Mouse (Mus musculus): ENCODE measurements around the gene Stkld1.

Stkld1 gene

GRCm38 (mm10) chr2:26963923-26964723, 30.3 kb downstream of the Stkld1 start, which contains the start of gene Rexo4:
Rexo4 (minus strand) TSS chr2:26964386.
- DNase-seq (ENCODE audit: extremely low read depth, low read depth, low spot score) = no peak

DNA sequence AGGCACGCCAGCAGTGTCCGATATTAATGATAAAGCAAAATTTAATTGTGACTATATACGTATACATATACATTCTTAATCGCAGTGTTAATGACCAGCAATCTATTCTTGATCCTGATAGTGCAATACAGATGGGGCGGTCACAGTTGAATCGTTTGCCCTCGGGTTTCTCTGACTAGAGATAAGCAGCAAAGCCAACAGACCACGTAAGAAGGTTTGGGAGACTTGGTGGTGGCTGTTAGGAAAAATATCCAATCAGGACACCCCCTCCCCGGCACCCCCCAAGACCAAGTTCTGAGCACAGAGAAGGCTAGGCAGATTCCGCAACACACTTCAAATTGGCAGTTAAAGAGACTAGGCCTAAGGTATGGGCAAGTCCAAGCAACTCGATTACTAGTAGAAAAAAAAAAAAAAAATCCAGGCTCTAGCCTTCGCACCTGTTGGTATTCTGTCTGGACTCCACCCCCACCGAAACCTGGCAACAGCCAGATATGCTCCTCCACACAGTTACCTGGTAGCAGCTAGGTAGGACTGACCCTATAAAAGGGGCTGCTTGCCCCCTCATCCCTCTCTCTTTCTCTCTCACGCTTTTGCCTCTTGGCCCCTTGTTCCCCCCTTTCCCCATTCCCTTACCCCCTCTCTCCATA, 31.0 kb downstream of the Stkld1 start:
- DNase-seq (ENCODE audit: extremely low read depth, low read depth, low spot score) = no peak

GRCm38 (mm10) chr2:26967262-26967661, 33.4 kb downstream of the Stkld1 start:
- no peak for DNase-seq (ENCODE audit: extremely low read depth, low read depth, low spot score)

- DNase-seq (ENCODE audit: extremely low read depth, low read depth, low spot score) = no peak
Observed at GRCm38 (mm10) chr2:26973116-26973515, 39.3 kb downstream of the Stkld1 start, which contains the start of gene Adamts13. Adamts13 (plus strand) TSS chr2:26973416.

- no peak for DNase-seq (ENCODE audit: extremely low read depth, low read depth, low spot score)
Observed at GRCm38 (mm10) chr2:26973960-26974359, 40.1 kb downstream of the Stkld1 start.

DNA sequence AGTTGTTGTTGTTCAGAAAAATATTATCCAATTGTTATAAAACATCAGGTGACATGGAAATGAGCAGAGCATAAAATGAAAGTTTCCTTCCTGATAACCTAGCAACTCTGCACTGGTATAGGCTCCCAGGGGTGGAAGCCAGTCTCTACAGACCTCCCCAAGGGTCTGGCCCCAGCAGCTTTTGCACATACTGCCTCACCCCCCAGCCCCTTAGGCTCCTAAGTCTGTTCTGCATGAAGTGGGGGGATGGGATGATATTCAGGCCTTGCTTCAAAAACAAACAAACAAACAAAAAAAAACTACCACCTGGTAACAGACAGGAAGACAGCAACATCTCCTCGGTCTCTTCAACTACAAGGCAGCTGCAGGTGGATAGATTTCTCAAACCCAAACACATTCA, 46.5 kb downstream of the Stkld1 start:
- no peak for DNase-seq (ENCODE audit: extremely low read depth, low read depth, low spot score)

DNA sequence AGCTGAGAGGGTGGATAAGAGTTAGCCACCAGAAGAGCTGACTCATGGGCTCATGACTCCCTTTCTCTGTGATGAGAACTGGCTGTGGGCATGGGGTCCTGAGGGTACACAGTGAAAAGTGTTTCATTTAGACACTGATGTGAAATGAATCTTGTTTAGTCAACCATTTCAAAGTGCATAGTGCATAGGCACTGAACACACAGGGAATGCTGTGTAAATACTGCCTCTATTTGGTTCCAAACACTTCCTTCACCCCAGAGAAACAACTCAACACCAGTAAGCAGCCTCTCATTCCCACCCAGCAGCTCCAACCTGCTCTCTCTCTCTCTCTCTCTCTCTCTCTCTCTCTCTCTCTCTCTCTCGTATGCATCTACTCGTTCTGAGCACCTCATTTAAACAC, 50.3 kb downstream of the Stkld1 start:
- no peak for DNase-seq (ENCODE audit: extremely low read depth, low read depth, low spot score)

GRCm38 (mm10) chr2:26984640-26985039, 50.8 kb downstream of the Stkld1 start:
- no peak for DNase-seq (ENCODE audit: extremely low read depth, low read depth, low spot score)

GRCm38 (mm10) chr2:26993936-26994335, 60.1 kb downstream of the Stkld1 start:
- no peak for DNase-seq (ENCODE audit: extremely low read depth, low read depth, low spot score)

DNA sequence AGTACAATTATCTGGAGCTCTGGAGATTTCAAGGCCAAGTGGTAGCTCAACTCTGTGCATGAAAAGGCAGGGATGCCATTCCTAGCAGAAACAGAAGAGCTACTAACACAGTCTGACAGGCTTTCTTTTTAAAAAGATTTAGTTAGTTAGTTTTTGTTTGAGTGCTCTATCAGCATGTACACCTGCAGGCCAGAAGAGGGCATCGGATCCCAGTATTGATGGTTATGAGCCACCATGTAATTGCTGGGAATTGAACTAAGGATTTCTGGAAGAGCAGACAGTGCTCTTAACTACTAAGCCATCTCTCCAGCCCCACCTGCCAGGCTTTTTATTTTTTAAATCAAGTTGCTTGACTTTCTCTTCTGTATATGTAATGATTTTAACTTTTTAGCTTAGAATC, 63.7 kb downstream of the Stkld1 start:
- DNase-seq (ENCODE audit: extremely low read depth, low read depth, low spot score) = no peak

- DNase-seq (ENCODE audit: extremely low read depth, low read depth, low spot score) = no peak
Observed at GRCm38 (mm10) chr2:26997993-26998392, 64.1 kb downstream of the Stkld1 start.

Measured in fat pad, adult 2 months (tissue).